ENCODE assay signal across 24 mouse cellular contexts in the genomic region with DNA sequence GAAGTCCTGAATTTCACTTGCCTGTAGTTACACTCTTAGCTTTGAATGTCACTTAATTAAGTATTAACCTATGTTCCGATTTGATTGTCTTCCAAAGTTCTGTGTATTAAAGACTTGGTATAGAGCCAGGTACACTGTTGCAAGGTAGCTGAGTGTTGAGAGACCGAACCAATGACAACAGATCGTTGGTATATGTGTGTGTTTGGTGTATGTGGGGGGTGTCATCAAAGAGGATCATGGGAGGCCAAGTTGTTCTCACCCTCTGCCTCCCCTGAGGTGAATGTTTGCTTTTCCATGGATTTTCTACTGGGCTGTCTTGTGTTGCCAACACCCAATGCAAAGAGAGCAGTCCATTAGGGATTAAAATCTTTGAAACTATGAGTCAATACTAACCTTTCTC.
"Had no signal": no experiment of that assay in that cellular context is flagged by ENCODE, and none has a peak within 500 bp of the region (broad histone marks: within the 10 kb centered on the region; RNA-seq: fewer than 3 reads in every experiment).

No protein-coding gene starts in this region.

- ATAC-seq: hindbrain, embryonic 16.5 days; inflammation-experienced regulatory T-cells, adult 6 months; intestine, embryonic 15.5 days; intestine, postnatal 0 days had no signal

- DNase-seq: gastrocnemius, postnatal 14 days; gastrocnemius, postnatal 36 days; heart, adult 18-20 months; heart, postnatal 10 days; heart, postnatal 4 days; kidney, adult 18-20 months; kidney, adult 8-10 months; kidney, postnatal 10 days; kidney, postnatal 25 days; kidney, postnatal 4 days; liver, embryonic 13.5 days had no signal

- H3K27me3 ChIP-seq: heart, embryonic 12.5 days; hindbrain, embryonic 12.5 days; intestine, embryonic 15.5 days; limb, embryonic 12.5 days; liver, embryonic 13.5 days had no signal

- H3K9ac ChIP-seq: heart, embryonic 12.5 days; hindbrain, embryonic 12.5 days; hindbrain, embryonic 14.5 days; intestine, embryonic 15.5 days; limb, embryonic 12.5 days; liver, embryonic 13.5 days had no signal

- H3K9me3 ChIP-seq: heart, embryonic 10.5 days; heart, embryonic 12.5 days; hindbrain, embryonic 10.5 days; hindbrain, embryonic 12.5 days; intestine, embryonic 15.5 days; limb, embryonic 10.5 days; limb, embryonic 12.5 days; liver, embryonic 13.5 days had no signal

- H3K4me3 ChIP-seq: heart, embryonic 10.5 days; heart, embryonic 12.5 days; hindbrain, embryonic 10.5 days; hindbrain, embryonic 12.5 days; intestine, embryonic 15.5 days; layer of hippocampus, adult 2 months; left cerebral cortex, adult 2 months; limb, embryonic 10.5 days; limb, embryonic 12.5 days; liver, embryonic 13.5 days had no signal

- H3K27ac ChIP-seq: heart, embryonic 10.5 days; hindbrain, embryonic 10.5 days; hindbrain, embryonic 12.5 days; hindbrain, embryonic 14.5 days; intestine, embryonic 15.5 days; layer of hippocampus, adult 2 months; left cerebral cortex, adult 2 months; limb, embryonic 10.5 days; limb, embryonic 12.5 days; liver, embryonic 13.5 days had no signal

- H3K36me3 ChIP-seq: heart, embryonic 10.5 days; heart, embryonic 12.5 days; hindbrain, embryonic 10.5 days; hindbrain, embryonic 12.5 days; intestine, embryonic 15.5 days; limb, embryonic 10.5 days; limb, embryonic 12.5 days; liver, embryonic 13.5 days had no signal

- H3K4me1 ChIP-seq: heart, embryonic 10.5 days; intestine, embryonic 15.5 days; limb, embryonic 10.5 days; liver, embryonic 13.5 days had no signal

- H3K4me2 ChIP-seq: heart, embryonic 12.5 days; hindbrain, embryonic 12.5 days; hindbrain, embryonic 14.5 days; intestine, embryonic 15.5 days; limb, embryonic 12.5 days; liver, embryonic 13.5 days had no signal
